Mouse (Mus musculus) spleen, postnatal 4 days (tissue): Measurements from ENCODE around the gene Cln6.

Experiments
- DNase-seq, 2 experiments: peaks; one replicate each; pipeline ENCODE4 v3.0.0; 2022; ENCODE audit warnings: low spot score in 2 of 2

The Cln6 gene

GRCm38 (mm10) chr9:62877825-62878224, 39.2 kb downstream of the Cln6 start:
- DNase-seq: no peak

GRCm38 (mm10) chr9:62881871-62882270, 43.3 kb downstream of the Cln6 start:
- DNase-seq: no peak

GRCm38 (mm10) chr9:62894486-62894885, 55.9 kb downstream of the Cln6 start:
- no peak for DNase-seq
